Mouse (Mus musculus): ENCODE data around the gene Thsd4. TPM values are rescaled to one million over a fixed set of nuclear protein-coding genes. Genes with fewer than 3 reads are reported as not detected.

Thsd4 gene
- total RNA-seq, 2 experiments from 2014 or later: 7.5 to 8.9 TPM

- intact Hi-C loops (cut with DNase I): no loop called here
- DNase-seq (ENCODE audit: low spot score in 2 of 2): no peak
Observed at GRCm38 (mm10) chr9:60400001-60400400, 121.8 kb downstream of the Thsd4 start.

GRCm38 (mm10) chr9:60398073-60398472 is 123.8 kb downstream of the Thsd4 start:
- DNase-seq (ENCODE audit: low spot score in 2 of 2): no peak
- intact Hi-C loops (cut with DNase I): no loop called here

- DNase-seq (ENCODE audit: low spot score in 2 of 2): no peak
- intact Hi-C loops (cut with DNase I): no loop called here
Observed at GRCm38 (mm10) chr9:60396096-60396495, 125.8 kb downstream of the Thsd4 start.

DNA sequence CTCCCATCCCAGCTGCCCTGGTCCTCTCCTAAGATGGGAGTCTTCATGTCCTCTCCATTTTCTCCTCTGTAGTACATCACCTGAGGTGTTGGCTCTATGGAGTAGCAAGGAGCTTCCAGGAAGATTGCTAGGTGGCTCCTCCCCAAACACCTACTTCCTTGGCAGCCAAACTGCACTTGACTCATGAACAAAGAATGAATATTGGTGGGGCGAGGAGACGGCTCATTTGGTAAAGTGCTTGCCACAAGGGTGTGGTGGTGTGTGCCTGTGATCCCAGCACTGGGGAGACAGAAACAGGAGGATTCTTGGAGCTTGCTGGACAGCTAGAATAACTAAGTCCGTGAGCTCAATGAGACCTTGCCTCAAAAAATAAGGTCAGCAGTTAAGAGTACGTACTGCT is 128.9 kb downstream of the Thsd4 start:
- intact Hi-C loops (cut with DNase I): no loop called here
- no peak for DNase-seq (ENCODE audit: low spot score in 2 of 2)

GRCm38 (mm10) chr9:60384751-60385150 is 137.1 kb downstream of the Thsd4 start:
- DNase-seq (ENCODE audit: low spot score in 2 of 2): no peak
- intact Hi-C loops (cut with DNase I): no loop called here

- intact Hi-C loops (cut with DNase I): no loop called here
Observed at GRCm38 (mm10) chr9:60382941-60383340, 138.9 kb downstream of the Thsd4 start.

GRCm38 (mm10) chr9:60382526-60382925 is 139.3 kb downstream of the Thsd4 start:
- DNase-seq (ENCODE audit: low spot score in 2 of 2): peak; percentile 8 to 18
- intact Hi-C loops (cut with DNase I): no loop called here

More at GRCm38 (mm10) chr9:60382941-60383340, 138.9 kb downstream of the Thsd4 start:
- DNase-seq (ENCODE audit: low spot score in 2 of 2): peak in 1 of 2 experiments; percentile 15

GRCm38 (mm10) chr9:60381010-60381409 is 140.8 kb downstream of the Thsd4 start:
- DNase-seq (ENCODE audit: low spot score in 2 of 2): no peak
- intact Hi-C loops (cut with DNase I): no loop called here

- DNase-seq (ENCODE audit: low spot score in 2 of 2): no peak
- intact Hi-C loops (cut with DNase I): no loop called here
Observed at GRCm38 (mm10) chr9:60380550-60380949, 141.3 kb downstream of the Thsd4 start.

GRCm38 (mm10) chr9:60378235-60378634 is 143.6 kb downstream of the Thsd4 start:
- DNase-seq (ENCODE audit: low spot score in 2 of 2): no peak
- intact Hi-C loops (cut with DNase I): no loop called here

DNA sequence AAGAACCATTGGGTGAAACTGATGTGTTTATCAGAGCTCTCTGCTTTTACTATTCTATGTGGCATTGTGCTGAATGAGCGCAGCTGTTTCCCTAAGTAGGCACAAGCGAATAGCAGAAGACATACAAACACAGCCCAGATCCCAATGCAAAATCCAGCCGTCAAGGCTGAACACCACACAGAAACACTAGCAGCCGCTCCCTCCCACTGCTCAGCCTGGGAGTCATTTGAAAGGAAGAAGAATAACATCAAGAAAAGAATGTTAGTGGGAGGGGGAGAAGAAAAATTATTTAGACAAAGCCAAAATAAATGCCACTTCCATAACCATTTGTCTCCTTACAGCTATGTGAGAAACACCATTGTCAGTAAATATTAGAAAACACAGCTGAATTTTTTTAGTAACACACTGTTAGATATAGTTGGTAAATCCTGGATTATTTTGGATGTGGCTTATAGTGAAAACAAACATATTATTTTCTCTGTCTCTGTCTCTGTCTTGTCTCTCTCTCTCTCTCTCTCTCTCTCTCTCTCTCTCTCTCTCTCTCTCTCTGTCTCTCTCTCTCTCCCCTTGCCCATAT is 148.6 kb downstream of the Thsd4 start:
- intact Hi-C loops (cut with DNase I): no loop called here
- peak; percentile 28 to 31 for DNase-seq (ENCODE audit: low spot score in 2 of 2)

DNA sequence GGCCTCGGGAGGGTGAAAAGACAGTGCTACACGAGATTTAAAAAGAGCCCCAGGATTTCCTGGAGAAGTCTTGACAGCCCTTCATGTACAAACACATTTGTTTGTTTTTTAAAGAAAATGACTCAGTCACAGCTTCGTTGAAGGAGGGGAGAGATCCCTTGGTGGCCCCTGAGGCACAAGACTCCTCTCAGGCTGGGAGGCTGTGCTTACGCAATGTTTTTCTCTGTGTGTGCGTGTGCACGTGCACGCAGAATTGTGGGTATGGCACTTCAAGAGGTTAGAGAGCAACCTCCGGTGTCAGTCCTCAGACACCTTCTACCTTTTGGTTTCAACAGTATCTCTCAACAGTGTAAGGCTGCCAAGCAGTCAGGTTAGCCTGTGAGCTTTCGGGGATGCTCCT is 153.3 kb downstream of the Thsd4 start:
- DNase-seq (ENCODE audit: low spot score in 2 of 2): no peak
- intact Hi-C loops (cut with DNase I): no loop called here

DNA sequence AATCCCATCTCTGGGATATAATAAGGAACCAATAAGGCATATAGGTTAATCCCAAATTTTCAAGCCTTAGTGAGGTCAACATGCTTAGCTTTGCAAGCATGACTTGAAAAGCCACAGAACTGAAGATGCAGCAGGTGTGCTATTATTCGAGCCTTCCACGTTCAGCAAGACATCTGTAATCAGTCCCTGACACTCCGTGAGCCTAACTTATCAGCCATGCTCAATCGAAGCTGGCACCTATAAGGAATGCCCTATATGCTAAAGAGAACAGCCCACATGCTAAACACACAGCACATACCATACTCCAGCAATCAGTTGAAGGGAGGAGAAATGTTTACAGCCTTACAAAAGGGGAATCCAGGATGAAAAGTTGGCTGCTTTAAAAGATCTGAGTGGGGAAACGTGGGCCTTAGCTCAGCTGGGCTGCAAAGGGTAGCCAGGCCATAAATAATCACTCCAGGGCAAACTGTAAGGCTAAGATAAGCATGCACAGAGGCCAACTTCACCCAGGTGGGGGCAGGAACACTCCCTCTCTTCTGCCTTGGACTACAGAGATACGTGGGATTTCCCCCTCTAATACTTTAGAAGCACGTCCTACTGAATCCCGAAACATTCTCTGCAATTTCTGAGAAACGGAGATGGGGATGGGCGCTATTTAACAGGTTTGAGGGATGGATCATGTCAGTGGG is 154.1 kb downstream of the Thsd4 start:
- DNase-seq (ENCODE audit: low spot score in 2 of 2): no peak
- intact Hi-C loops (cut with DNase I): no loop called here

DNA sequence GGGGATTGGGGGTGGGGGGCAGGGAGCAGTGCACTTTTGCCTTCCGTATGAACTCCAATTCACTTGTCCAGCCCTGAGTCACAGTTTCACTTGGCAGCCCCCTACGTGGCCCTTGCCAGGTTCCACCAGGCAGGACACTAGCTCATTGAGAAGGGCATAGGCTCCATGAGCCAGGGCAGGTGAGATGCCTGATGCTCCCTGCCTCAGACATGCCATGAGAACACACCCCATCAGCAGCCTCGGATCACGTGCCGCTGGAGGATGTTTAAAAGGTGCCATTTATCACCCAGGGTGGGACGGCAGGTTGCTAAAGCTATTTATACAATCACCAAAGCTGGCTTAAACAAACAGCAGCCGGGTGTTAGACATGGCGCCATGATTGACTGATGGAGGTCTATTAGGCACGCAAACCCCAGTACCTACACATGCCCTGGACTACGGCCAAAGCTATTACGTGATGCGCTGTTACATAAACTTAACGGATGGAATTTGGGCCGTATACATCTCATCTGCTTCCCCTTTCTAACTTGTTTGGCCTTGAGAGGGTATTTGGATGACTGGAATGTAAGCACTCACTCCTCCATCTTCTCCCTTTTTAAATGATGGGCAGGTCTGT is 157.6 kb downstream of the Thsd4 start:
- no peak for DNase-seq (ENCODE audit: low spot score in 2 of 2)
- intact Hi-C loops (cut with DNase I): no loop called here

DNA sequence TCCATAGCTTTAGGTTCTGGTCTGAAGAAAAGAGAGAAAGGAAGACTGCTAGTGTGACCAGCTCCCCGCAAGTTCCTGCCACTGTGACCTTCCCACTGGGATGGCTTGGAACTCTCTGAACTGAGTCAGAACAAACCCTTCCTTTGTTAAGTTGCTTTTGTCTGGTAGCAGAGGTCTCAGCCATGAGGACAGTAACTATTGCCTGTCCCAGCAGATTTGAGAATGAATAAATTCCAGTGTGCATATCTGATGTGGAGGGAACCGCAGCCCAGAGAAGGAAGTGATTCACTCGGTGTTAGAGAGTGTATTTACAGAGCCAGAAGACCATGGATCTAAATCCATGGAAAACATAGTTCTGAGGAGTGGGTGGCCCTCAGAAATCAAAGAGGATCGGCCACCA is 169.5 kb downstream of the Thsd4 start:
- intact Hi-C loops (cut with DNase I): no loop called here
- no peak for DNase-seq (ENCODE audit: low spot score in 2 of 2)

DNA sequence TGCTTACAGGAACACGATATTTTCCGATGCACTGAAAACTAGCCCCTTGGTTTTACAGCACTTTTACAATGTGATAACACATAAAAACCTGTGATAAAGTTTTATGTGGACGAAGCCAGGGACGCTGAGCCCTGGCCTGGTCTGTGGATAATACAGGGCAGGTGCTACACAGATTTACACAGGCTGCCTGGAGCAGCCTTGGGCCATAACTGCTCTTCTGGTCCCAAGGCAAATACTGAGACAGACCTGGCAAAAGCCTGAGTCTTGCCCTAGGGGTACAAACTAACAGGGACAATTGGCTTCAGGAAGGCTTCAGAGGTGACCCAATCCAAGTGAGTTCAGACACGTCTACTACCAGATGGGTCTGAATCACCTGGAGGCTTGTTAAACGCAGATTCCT is 170.7 kb downstream of the Thsd4 start:
- DNase-seq (ENCODE audit: low spot score in 2 of 2): no peak
- intact Hi-C loops (cut with DNase I): no loop called here

DNA sequence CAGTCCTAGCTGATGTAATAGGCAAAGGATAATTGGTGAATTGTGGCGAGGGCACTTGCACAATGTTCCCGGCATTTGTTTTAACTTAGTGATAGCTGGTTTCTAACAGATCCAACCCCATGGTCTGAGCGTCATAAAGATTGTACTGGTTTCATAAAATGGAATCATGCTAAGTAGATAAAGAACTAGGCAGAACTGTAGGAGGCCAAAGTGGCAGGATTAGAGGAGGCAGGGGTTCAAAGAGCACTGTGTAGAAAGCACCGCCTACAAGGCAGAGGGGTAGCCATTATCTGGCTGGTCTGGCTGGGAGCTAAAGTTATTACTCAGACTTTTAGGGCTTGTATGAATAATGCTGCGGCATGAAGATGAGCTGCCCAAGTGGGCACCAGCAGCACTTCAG is 185.7 kb downstream of the Thsd4 start:
- no peak for DNase-seq (ENCODE audit: low spot score in 2 of 2)
- intact Hi-C loops (cut with DNase I): no loop called here

GRCm38 (mm10) chr9:60335455-60335854 is 186.4 kb downstream of the Thsd4 start:
- intact Hi-C loops (cut with DNase I): no loop called here
- no peak for DNase-seq (ENCODE audit: low spot score in 2 of 2)

- intact Hi-C loops (cut with DNase I): no loop called here
- DNase-seq (ENCODE audit: low spot score in 2 of 2): no peak
Observed at GRCm38 (mm10) chr9:60329911-60330310, 191.9 kb downstream of the Thsd4 start.

DNA sequence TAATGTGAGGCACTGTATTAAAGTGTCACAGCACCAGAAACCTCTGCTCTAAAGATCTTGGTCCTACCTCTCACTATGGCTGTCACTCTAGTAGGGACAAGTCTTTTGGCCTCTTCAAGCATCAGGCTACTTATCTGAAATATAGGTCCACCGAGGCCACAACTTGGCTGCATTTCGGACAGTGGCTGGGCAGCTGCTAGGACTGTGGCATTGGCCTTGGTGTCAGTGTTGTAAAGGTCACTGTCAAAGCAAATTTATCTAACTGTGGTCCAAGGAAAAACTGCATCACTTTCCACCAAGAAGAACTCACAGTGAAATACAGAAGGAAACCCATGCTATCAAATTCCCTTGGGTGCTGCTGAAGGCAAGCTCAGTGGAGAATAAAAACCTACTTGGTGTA is 197.1 kb downstream of the Thsd4 start:
- no peak for DNase-seq (ENCODE audit: low spot score in 2 of 2)
- intact Hi-C loops (cut with DNase I): no loop called here

GRCm38 (mm10) chr9:60323435-60323834 is 198.4 kb downstream of the Thsd4 start:
- intact Hi-C loops (cut with DNase I): no loop called here
- no peak for DNase-seq (ENCODE audit: low spot score in 2 of 2)

Data from left cerebral cortex, postnatal 14 days (tissue).